Comparison of ENCODE assay signal across 8 mouse cellular contexts in genomic region chr3:102309756-102310155, GRCm38 (mm10).
DNase-seq lines count a peak whose midpoint lies in the region; ATAC-seq and TF ChIP-seq lines count a peak whose summit lies in the region.

No protein-coding gene starts in this region.

- DNase-seq in adrenal gland, adult 2 months: peak; percentile 70
- peak; percentile 74 for DNase-seq in embryonic facial prominence, embryonic 11.5 days (ENCODE audit: low spot score)
- DNase-seq in heart, postnatal 10 days: peak; percentile 80 to 82
- DNase-seq in layer of hippocampus, adult 11-12 months (ENCODE audit: low spot score): peak; percentile 63
- DNase-seq in lung, adult 2 months: peak; percentile 48
- DNase-seq in right cerebral cortex, postnatal 4 days: peak; percentile 64

- no peak for TF ChIP-seq POLR2A in lung, adult 2 months (IDR thresholded peaks at IDR 0.05; ENCODE audit: borderline replicate concordance, extremely low read depth, low read depth, low read length)

- no peaks in the 10 kb centered on the region for H3K36me3 ChIP-seq in E14TG2a.4 (ENCODE audit: insufficient read depth, low read length)
- no peaks in the 10 kb centered on the region for H3K36me3 ChIP-seq in embryonic facial prominence, embryonic 11.5 days (replicated peaks; ENCODE audit: control insufficient read depth, insufficient read depth, low read depth, low read length)

- peaks cover 9% of the 10 kb centered on the region for H3K27me3 ChIP-seq in E14TG2a.4 (ENCODE audit: insufficient read depth, low read length)
- H3K27me3 ChIP-seq in embryonic facial prominence, embryonic 11.5 days (ENCODE audit: control insufficient read depth, insufficient read depth, low read length): no peaks in the 10 kb centered on the region

- no peak overlapping the region for H3K4me3 ChIP-seq in E14TG2a.4 (replicated peaks; ENCODE audit: low read length)
- H3K4me3 ChIP-seq in embryonic facial prominence, embryonic 11.5 days (ENCODE audit: low read depth, low read length): no peak overlapping the region
- no peak overlapping the region for H3K4me3 ChIP-seq in lung, adult 2 months (replicated peaks; ENCODE audit: extremely low read depth, low read depth, low read length)

- H3K4me2 ChIP-seq in embryonic facial prominence, embryonic 11.5 days (ENCODE audit: low read depth, low read length): no peak overlapping the region

- H3K27ac ChIP-seq in embryonic facial prominence, embryonic 11.5 days (replicated peaks; ENCODE audit: low read depth, low read length): no peak overlapping the region

- 0 out of 2 replicates have a peak, but pooled peaks have one; percentile 56 for ATAC-seq in embryonic facial prominence, embryonic 11.5 days (replicated peaks; ENCODE audit: insufficient number of reproducible peaks, low FRiP score, low TSS enrichment, low read depth)
- ATAC-seq in erythroblast, adult 5-6 weeks (replicated peaks; ENCODE audit: low FRiP score, poor library complexity, severe bottlenecking): no peak

- intact Hi-C loops in heart, postnatal 10 days (cut with DNase I): loop anchor here (1.0 to 5.0 kb wide), 3 partner anchors 163 to 495 kb away; no protein-coding TSS in a partner anchor

- no peak overlapping the region for H3K9ac ChIP-seq in embryonic facial prominence, embryonic 11.5 days (replicated peaks; ENCODE audit: low read length)

- H3K4me1 ChIP-seq in E14TG2a.4 (replicated peaks; ENCODE audit: low read depth, low read length): 0 out of 2 replicates have a peak, but pooled peaks cover 4% of the 10 kb centered on the region
- H3K4me1 ChIP-seq in embryonic facial prominence, embryonic 11.5 days (ENCODE audit: control insufficient read depth, insufficient read depth, low read length): no peaks in the 10 kb centered on the region
- 0 out of 2 replicates have a peak, but pooled peaks cover 2% of the 10 kb centered on the region for H3K4me1 ChIP-seq in lung, adult 2 months (ENCODE audit: control insufficient read depth, insufficient read depth, low read length)

- WGBS in embryonic facial prominence, embryonic 11.5 days: 32% methylated on average over 9 of the region's 9 CpGs
- 15% methylated on average over 9 of the region's 9 CpGs for WGBS in lung, adult 2 months

- no peaks in the 10 kb centered on the region for H3K9me3 ChIP-seq in E14TG2a.4 (ENCODE audit: low read length)
- H3K9me3 ChIP-seq in embryonic facial prominence, embryonic 11.5 days (replicated peaks; ENCODE audit: control insufficient read depth, low read length): no peaks in the 10 kb centered on the region

- peak; percentile 60 for TF ChIP-seq CTCF in E14TG2a.4 (conservative IDR thresholded peaks at IDR 0.05; ENCODE audit: low read length)
- peak; percentile 81 for TF ChIP-seq CTCF in lung, adult 2 months (IDR thresholded peaks at IDR 0.05; ENCODE audit: insufficient read depth, low read length)
